Mouse (Mus musculus) skeletal muscle tissue, postnatal 0 days (tissue): ENCODE results near the gene Mat2b. TPM values are rescaled to one million over a fixed set of nuclear protein-coding genes. Genes with fewer than 3 reads are reported as not detected.

Source experiments
- polyA plus RNA-seq: library from polyadenylated mRNA; unstranded; fragments of >200 nt; fragmentation: Nextera tagmentation; extraction: Ambion mirVana; gene quantifications from 2 replicates; pipeline ENCODE4 v1.2.1, GENCODE M21; 2015

Gene Mat2b
- polyA plus RNA-seq: 105 and 115 TPM in 2 replicates

DNA sequence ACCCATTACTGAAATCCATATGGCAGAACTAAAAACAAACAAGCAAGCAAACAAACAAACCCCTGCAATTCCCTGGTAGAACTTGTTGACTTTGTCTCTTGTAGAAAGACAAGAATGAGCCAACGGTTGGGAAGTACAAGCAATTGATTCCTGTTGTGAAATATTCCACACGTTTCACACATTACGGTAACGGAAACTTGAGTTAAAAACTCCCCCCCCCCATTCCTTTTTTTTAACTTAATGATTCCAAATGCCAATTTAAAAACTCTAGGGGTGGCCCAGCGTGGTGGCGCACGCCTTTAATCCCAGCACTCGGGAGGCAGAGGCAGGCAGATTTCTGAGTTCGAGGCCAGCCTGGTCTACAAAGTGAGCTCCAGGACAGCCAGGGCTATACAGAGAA lies at the start of gene Mat2b:
Gene Mat2b (minus strand): TSS at position 101 of the 400 bp plus-strand sequence.

GRCm38 (mm10) chr11:40733339-40734174 lies 38.6 kb upstream of the Mat2b start, which contains the start of the genes Hmmr and Nudcd2:
Gene Hmmr (minus strand): TSS chr11:40733422.
Gene Nudcd2 (plus strand): TSS chr11:40733667.

Other genes starting within 250 kb of the Mat2b start
- gene Hmmr, start 38.2 kb upstream of the Mat2b start, polyA plus RNA-seq: 9.4 and 9.7 TPM in 2 replicates
- gene Nudcd2, start 38.5 kb upstream of the Mat2b start, polyA plus RNA-seq: 63.6 and 69.8 TPM in 2 replicates
- gene Ccng1, start 60.1 kb upstream of the Mat2b start, polyA plus RNA-seq: 253 and 276 TPM in 2 replicates